Mouse (Mus musculus): ENCODE measurements around the gene Rhox4g.
"Not testable (repeated sequence)": the region's sequence is repeated elsewhere in the genome, so short reads cannot be mapped to it uniquely, and the experiment has no call there.

Rhox4g gene

GRCm38 (mm10) chrX:37651227-37651626 lies at the start of gene Rhox4g:
Rhox4g (minus strand) TSS chrX:37651327.
- not testable (repeated sequence) for DNase-seq

GRCm38 (mm10) chrX:37692261-37692660 lies 41.1 kb upstream of the Rhox4g start:
- no peak for DNase-seq

GRCm38 (mm10) chrX:37683031-37683715 lies 32.0 kb upstream of the Rhox4g start:
- DNase-seq, result no peak

GRCm38 (mm10) chrX:37673177-37673576 lies 22.1 kb upstream of the Rhox4g start, which contains the start of gene Rhox2h:
Rhox2h (minus strand) TSS chrX:37673277.
- not testable (repeated sequence) for DNase-seq

GRCm38 (mm10) chrX:37668664-37669063 lies 17.5 kb upstream of the Rhox4g start, which contains the start of gene Rhox3h:
Rhox3h (minus strand) TSS chrX:37668764.
- not testable (repeated sequence) for DNase-seq

- DNase-seq, result not testable (repeated sequence)
Observed at GRCm38 (mm10) chrX:37643370-37643769, 7.8 kb downstream of the Rhox4g start, which contains the start of gene Rhox2g. Rhox2g (minus strand) TSS chrX:37643470.

- DNase-seq, result not testable (repeated sequence)
Observed at GRCm38 (mm10) chrX:37628512-37628911, 22.6 kb downstream of the Rhox4g start, which contains the start of gene Rhox3g. Rhox3g (minus strand) TSS chrX:37628612.

GRCm38 (mm10) chrX:37607604-37608003 lies 43.5 kb downstream of the Rhox4g start, which contains the start of gene Rhox4f:
Rhox4f (minus strand) TSS chrX:37607704.
- not testable (repeated sequence) for DNase-seq
